Mouse (Mus musculus): ENCODE data around the gene 1190002N15Rik.

Gene 1190002N15Rik

GRCm38 (mm10) chr9:94537970-94538822 is at the start of gene 1190002N15Rik:
Gene 1190002N15Rik, minus strand, starts transcription at chr9:94538081.
- peak; percentile 95 for DNase-seq

GRCm38 (mm10) chr9:94582309-94582708 is 44.4 kb upstream of the 1190002N15Rik start:
- DNase-seq: peak; percentile 78

- no peak for DNase-seq
Measured at GRCm38 (mm10) chr9:94581661-94582060, 43.8 kb upstream of the 1190002N15Rik start.

GRCm38 (mm10) chr9:94580071-94580737 is 42.3 kb upstream of the 1190002N15Rik start:
- DNase-seq: no peak

- DNase-seq: no peak
Measured at GRCm38 (mm10) chr9:94571802-94572201, 33.9 kb upstream of the 1190002N15Rik start.

- no peak for DNase-seq
Measured at GRCm38 (mm10) chr9:94568386-94568785, 30.5 kb upstream of the 1190002N15Rik start.

GRCm38 (mm10) chr9:94567722-94568314 is 29.9 kb upstream of the 1190002N15Rik start:
- DNase-seq: no peak

- DNase-seq: no peak
Measured at GRCm38 (mm10) chr9:94556776-94557514, 19.1 kb upstream of the 1190002N15Rik start.

- DNase-seq: no peak
Measured at GRCm38 (mm10) chr9:94556249-94556648, 18.4 kb upstream of the 1190002N15Rik start.

GRCm38 (mm10) chr9:94550493-94551095 is 12.7 kb upstream of the 1190002N15Rik start:
- no peak for DNase-seq

GRCm38 (mm10) chr9:94543881-94544280 is 6.0 kb upstream of the 1190002N15Rik start:
- DNase-seq: no peak

GRCm38 (mm10) chr9:94540343-94541095 is 2.6 kb upstream of the 1190002N15Rik start:
- DNase-seq: no peak

GRCm38 (mm10) chr9:94539346-94539865 is 1.5 kb upstream of the 1190002N15Rik start:
- DNase-seq: no peak

GRCm38 (mm10) chr9:94538823-94539143 is 902 bp upstream of the 1190002N15Rik start:
- DNase-seq: no peak

- DNase-seq: peak; percentile 75
Measured at GRCm38 (mm10) chr9:94537051-94537917, 597 bp downstream of the 1190002N15Rik start.

GRCm38 (mm10) chr9:94536261-94536905 is 1.5 kb downstream of the 1190002N15Rik start:
- DNase-seq: no peak

- DNase-seq: no peak
Measured at GRCm38 (mm10) chr9:94534795-94535194, 3.1 kb downstream of the 1190002N15Rik start.

GRCm38 (mm10) chr9:94534226-94534625 is 3.7 kb downstream of the 1190002N15Rik start:
- DNase-seq: no peak

GRCm38 (mm10) chr9:94533641-94534040 is 4.2 kb downstream of the 1190002N15Rik start:
- no peak for DNase-seq

GRCm38 (mm10) chr9:94529987-94530386 is 7.9 kb downstream of the 1190002N15Rik start:
- DNase-seq: no peak
